Mouse (Mus musculus): ENCODE measurements at regions not wholly inside any gene's neighbourhood (a gene's known extent, or its start where the extent isn't known, plus 50 kb on each side); places are given as distances from the start of the nearest gene placed in this dataset.

DNA sequence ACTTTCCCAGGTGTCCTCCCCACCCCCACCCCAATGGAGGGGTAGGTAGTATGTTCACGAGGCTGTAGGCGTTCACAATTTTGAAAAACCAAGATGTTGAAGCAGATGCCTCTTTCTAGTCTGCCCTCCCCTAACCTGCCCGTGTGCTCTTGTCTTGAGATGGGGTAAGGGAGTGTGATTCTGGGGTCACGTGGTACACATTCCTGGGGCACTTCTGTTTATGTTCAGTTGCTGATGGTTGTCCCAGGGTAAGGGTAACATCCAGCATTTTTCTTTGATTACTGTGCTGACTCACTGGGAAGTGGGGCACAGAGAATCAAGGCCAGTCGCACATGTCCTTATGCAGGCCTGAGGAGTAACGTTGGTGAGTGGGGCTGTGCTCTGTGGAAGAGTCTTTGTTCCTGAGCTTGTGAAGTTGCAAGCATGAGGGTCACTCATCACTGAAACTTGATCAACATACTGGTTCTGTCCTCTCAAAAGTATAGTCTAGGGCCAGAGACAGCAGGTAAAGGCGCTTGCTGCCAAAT, 110.3 kb downstream of the Evx1 start:
- Histone ChIP-seq H3K4me1 (ENCODE audit: control insufficient read depth, insufficient read depth, low read length) (peaks cover 4% of the 10 kb centered on the region; the same call in 1 of the 2 replicates), H3K4me2 (ENCODE audit: low read depth, low read length) (no peak overlapping the region), H3K9ac (ENCODE audit: low read length) (no peak overlapping the region), H3K4me3 (replicated peaks; ENCODE audit: low read length) (no peak overlapping the region), H3K9me3 (replicated peaks; ENCODE audit: control insufficient read depth, low read length) (no peaks in the 10 kb centered on the region), H3K36me3 (ENCODE audit: control insufficient read depth, insufficient read depth, low read length) (no peaks in the 10 kb centered on the region), H3K27ac (ENCODE audit: low read length) (no peak overlapping the region), H3K27me3 (ENCODE audit: control insufficient read depth, insufficient read depth, low read length) (no peaks in the 10 kb centered on the region)
- WGBS = 57% methylated on average over 7 of the region's 7 CpGs
- ATAC-seq (ENCODE audit: insufficient read depth, low FRiP score) = no peak

DNA sequence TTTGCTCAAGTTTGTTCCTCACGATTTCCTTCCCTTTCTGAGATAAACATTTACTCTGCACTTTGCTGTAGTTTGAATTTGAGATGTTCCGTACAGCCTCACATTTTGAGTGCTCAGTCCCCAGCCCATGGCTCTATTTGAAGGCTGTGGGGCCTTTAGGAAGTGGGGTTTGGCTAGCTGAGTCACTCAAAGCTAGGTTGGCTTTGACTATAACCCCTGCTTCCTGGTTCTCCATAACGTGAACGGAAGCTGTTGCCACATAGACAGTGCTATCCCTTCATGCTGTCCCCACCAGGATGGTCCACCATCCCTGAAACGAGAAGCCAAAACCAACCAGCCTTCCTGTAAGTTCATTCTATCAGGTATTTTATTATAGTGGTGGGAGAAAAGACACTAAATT, 111.1 kb downstream of the Evx1 start:
- Histone ChIP-seq H3K4me2 (ENCODE audit: low read depth, low read length) (no peak overlapping the region), H3K27me3 (ENCODE audit: control insufficient read depth, insufficient read depth, low read length) (no peaks in the 10 kb centered on the region), H3K9me3 (replicated peaks; ENCODE audit: control insufficient read depth, low read length) (no peaks in the 10 kb centered on the region), H3K4me1 (ENCODE audit: control insufficient read depth, insufficient read depth, low read length) (peaks cover 4% of the 10 kb centered on the region; the same call in 1 of the 2 replicates), H3K9ac (ENCODE audit: low read length) (no peak overlapping the region), H3K36me3 (ENCODE audit: control insufficient read depth, insufficient read depth, low read length) (no peaks in the 10 kb centered on the region), H3K4me3 (replicated peaks; ENCODE audit: low read length) (no peak overlapping the region), H3K27ac (ENCODE audit: low read length) (no peak overlapping the region)
- 60% methylated on average over 5 of the region's 5 CpGs for WGBS
- ATAC-seq (ENCODE audit: insufficient read depth, low FRiP score) = no peak

DNA sequence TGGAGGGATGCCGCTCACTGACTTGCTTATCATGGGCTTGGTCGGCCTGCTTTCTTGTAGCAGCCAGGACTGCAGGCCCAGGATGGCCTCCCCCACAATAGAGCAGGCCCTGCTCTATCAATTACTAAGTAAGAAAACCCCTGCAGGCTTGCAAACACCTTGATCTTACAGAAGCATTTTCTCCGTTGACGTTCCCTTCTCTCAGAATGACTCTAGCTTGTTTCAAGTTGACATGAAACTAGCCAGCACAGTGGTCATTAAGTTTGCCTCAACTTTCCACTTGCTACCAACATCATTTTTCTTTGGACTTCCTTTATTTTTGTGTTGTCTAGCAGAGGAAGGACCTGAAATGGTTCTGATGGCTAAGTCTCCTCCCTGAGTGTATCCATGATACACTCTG, 111.8 kb downstream of the Evx1 start:
- no peak for ATAC-seq (ENCODE audit: insufficient read depth, low FRiP score)
- Histone ChIP-seq H3K4me1 (ENCODE audit: control insufficient read depth, insufficient read depth, low read length) (peaks cover 4% of the 10 kb centered on the region; the same call in 1 of the 2 replicates), H3K9ac (ENCODE audit: low read length) (no peak overlapping the region), H3K27ac (ENCODE audit: low read length) (no peak overlapping the region), H3K9me3 (replicated peaks; ENCODE audit: control insufficient read depth, low read length) (no peaks in the 10 kb centered on the region), H3K27me3 (ENCODE audit: control insufficient read depth, insufficient read depth, low read length) (no peaks in the 10 kb centered on the region), H3K4me2 (ENCODE audit: low read depth, low read length) (no peak overlapping the region), H3K4me3 (replicated peaks; ENCODE audit: low read length) (no peak overlapping the region), H3K36me3 (ENCODE audit: control insufficient read depth, insufficient read depth, low read length) (no peaks in the 10 kb centered on the region)
- 92% methylated on average over 4 of the region's 4 CpGs for WGBS

DNA sequence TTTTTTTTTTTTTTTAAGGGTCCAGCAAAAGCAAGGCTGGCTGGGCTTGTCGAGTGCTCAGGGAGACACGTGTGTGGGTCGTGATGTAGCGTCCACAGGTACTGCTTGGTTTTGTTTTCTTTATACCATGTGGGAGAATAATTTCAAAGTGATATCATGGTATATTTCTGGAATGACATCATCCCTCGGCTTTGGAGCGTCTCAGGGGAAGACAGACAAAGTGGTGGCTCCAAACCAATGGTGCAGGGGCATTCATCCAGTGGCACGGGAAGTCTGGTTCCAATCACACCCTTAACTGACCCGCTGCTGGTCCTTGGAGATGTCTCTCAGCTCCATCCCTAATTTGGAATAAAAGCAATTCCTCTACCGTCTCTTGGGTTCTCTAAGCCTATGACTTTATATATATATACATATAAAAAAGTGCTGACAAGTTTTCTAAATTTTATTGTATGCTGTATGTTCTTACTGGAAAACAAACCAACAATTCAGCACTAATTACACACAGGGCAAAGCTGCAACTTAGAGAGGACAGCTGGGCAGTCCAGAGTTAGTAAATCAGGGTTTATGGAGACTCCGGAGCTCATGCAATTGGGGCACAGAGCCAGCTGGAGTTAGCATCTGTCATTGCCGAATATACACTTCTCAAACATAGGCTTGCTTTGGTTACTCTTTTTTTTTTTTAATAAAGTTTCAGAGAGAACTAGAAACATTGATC, 115.3 kb downstream of the Evx1 start:
- peaks cover 4% of the 10 kb centered on the region; the same call in 1 of the 2 replicates for H3K4me1 ChIP-seq (ENCODE audit: control insufficient read depth, insufficient read depth, low read length)
- no peak overlapping the region for H3K27ac ChIP-seq (ENCODE audit: low read length)
- no peaks in the 10 kb centered on the region for H3K36me3 ChIP-seq (ENCODE audit: control insufficient read depth, insufficient read depth, low read length)
- H3K4me3 ChIP-seq (replicated peaks; ENCODE audit: low read length) = no peak overlapping the region
- no peak overlapping the region for H3K9ac ChIP-seq (ENCODE audit: low read length)
- no peaks in the 10 kb centered on the region for H3K9me3 ChIP-seq (replicated peaks; ENCODE audit: control insufficient read depth, low read length)
- 36% methylated on average over 11 of the region's 11 CpGs for WGBS
- H3K4me2 ChIP-seq (ENCODE audit: low read depth, low read length) = peak overlapping the region; percentile 11; the same call in 1 of the 2 replicates
- H3K27me3 ChIP-seq (ENCODE audit: control insufficient read depth, insufficient read depth, low read length) = no peaks in the 10 kb centered on the region
- ATAC-seq (ENCODE audit: insufficient read depth, low FRiP score) = peak; percentile 60

DNA sequence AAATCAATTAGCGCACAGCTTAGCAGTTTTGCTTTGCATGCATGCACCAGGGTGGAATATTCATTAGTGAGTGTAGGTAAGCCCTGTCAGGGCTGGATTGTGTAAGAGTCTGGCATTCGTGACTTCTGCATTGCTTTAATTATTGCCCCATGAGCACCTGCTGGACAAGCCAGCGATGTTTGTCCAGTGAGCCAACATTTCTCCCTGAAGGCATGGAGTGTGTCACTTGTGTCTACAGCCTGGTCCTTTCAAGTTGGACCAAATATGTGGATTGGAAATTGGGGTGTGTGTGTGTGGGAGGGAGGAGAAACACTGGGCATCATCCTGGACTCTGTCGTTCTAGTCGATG, 115.9 kb downstream of the Evx1 start:
- ATAC-seq (ENCODE audit: insufficient read depth, low FRiP score) = no peak
- no peaks in the 10 kb centered on the region for H3K27me3 ChIP-seq (ENCODE audit: control insufficient read depth, insufficient read depth, low read length)
- H3K9ac ChIP-seq (ENCODE audit: low read length) = no peak overlapping the region
- no peak overlapping the region for H3K4me2 ChIP-seq (ENCODE audit: low read depth, low read length)
- H3K4me3 ChIP-seq (replicated peaks; ENCODE audit: low read length) = no peak overlapping the region
- no peaks in the 10 kb centered on the region for H3K36me3 ChIP-seq (ENCODE audit: control insufficient read depth, insufficient read depth, low read length)
- WGBS = 71% methylated on average over 5 of the region's 5 CpGs
- no peak overlapping the region for H3K27ac ChIP-seq (ENCODE audit: low read length)
- H3K9me3 ChIP-seq (replicated peaks; ENCODE audit: control insufficient read depth, low read length) = no peaks in the 10 kb centered on the region
- peaks cover 4% of the 10 kb centered on the region; the same call in 1 of the 2 replicates for H3K4me1 ChIP-seq (ENCODE audit: control insufficient read depth, insufficient read depth, low read length)

DNA sequence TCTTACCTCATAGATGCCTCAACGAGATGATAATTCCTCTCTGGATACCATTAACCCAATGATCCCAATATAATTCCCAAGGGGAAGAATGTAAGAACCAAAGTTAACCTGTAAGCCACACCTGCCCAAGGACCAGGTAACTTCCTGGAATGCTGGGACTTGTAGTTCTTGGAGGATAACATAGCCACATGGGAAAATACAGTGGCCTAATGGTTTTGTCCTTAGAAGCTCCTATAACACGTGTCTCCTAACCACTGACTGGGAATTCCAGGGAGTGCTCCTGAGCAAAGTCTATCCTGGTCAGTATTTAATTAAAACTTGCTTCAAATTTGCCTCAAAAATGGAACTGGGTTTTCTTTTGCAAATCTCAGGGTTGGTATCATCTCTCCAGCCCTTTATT, 119.9 kb downstream of the Evx1 start:
- H3K4me2 ChIP-seq (ENCODE audit: low read depth, low read length) = no peak overlapping the region
- no peaks in the 10 kb centered on the region for H3K36me3 ChIP-seq (ENCODE audit: control insufficient read depth, insufficient read depth, low read length)
- H3K4me3 ChIP-seq (replicated peaks; ENCODE audit: low read length) = no peak overlapping the region
- H3K27me3 ChIP-seq (ENCODE audit: control insufficient read depth, insufficient read depth, low read length) = no peaks in the 10 kb centered on the region
- WGBS = 71% methylated on average over 2 of the region's 2 CpGs
- no peaks in the 10 kb centered on the region for H3K9me3 ChIP-seq (replicated peaks; ENCODE audit: control insufficient read depth, low read length)
- H3K27ac ChIP-seq (ENCODE audit: low read length) = no peak overlapping the region
- no peak for ATAC-seq (ENCODE audit: insufficient read depth, low FRiP score)
- no peaks in the 10 kb centered on the region for H3K4me1 ChIP-seq (ENCODE audit: control insufficient read depth, insufficient read depth, low read length)
- no peak overlapping the region for H3K9ac ChIP-seq (ENCODE audit: low read length)

DNA sequence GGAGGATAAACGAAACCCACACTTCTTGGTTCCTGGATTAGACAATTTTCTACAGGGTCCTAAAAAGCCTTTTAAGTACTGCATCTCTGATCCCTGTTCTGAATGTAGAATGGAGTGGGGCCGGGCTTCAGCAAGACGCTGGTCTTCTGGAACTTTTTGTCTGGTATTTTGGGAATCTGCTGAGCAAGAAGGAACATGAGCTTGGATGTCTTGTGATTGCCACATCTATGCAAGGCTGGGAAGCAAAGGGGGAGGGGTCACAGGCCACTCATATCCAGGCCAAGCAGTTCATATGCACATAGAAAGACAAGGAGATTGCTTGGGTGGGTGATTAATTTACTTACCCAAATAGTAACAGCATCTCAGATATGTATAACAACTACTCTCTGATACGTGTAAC, 121.5 kb downstream of the Evx1 start:
- no peaks in the 10 kb centered on the region for H3K4me1 ChIP-seq (ENCODE audit: control insufficient read depth, insufficient read depth, low read length)
- H3K4me2 ChIP-seq (ENCODE audit: low read depth, low read length) = no peak overlapping the region
- no peaks in the 10 kb centered on the region for H3K36me3 ChIP-seq (ENCODE audit: control insufficient read depth, insufficient read depth, low read length)
- H3K4me3 ChIP-seq (replicated peaks; ENCODE audit: low read length) = no peak overlapping the region
- no peak overlapping the region for H3K9ac ChIP-seq (ENCODE audit: low read length)
- no peak overlapping the region for H3K27ac ChIP-seq (ENCODE audit: low read length)
- no peaks in the 10 kb centered on the region for H3K27me3 ChIP-seq (ENCODE audit: control insufficient read depth, insufficient read depth, low read length)
- no peaks in the 10 kb centered on the region for H3K9me3 ChIP-seq (replicated peaks; ENCODE audit: control insufficient read depth, low read length)
- no peak for ATAC-seq (ENCODE audit: insufficient read depth, low FRiP score)
- 71% methylated on average over 4 of the region's 4 CpGs for WGBS

DNA sequence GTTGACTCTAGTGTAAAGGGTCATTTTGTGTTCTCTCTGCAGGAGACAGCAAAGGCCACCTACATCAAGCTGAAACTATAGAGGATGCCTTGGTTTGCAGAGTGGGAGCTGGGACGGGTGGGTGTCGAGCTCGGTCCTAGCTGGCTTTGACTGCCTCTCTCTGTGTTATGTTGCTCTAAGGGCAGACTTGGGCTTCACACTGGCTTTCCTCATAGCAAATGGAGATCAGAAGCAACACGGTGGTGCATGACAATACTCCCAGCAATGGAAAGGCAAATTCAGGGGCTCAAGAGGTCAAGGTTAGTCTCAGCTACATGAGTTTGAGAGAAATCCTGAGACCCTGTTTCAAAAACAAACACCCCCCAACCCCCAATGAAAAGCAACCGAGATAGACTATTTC, 122.1 kb downstream of the Evx1 start:
- H3K27me3 ChIP-seq (ENCODE audit: control insufficient read depth, insufficient read depth, low read length) = no peaks in the 10 kb centered on the region
- no peaks in the 10 kb centered on the region for H3K9me3 ChIP-seq (replicated peaks; ENCODE audit: control insufficient read depth, low read length)
- H3K36me3 ChIP-seq (ENCODE audit: control insufficient read depth, insufficient read depth, low read length) = no peaks in the 10 kb centered on the region
- WGBS = 85% methylated on average over 5 of the region's 5 CpGs
- no peak overlapping the region for H3K4me3 ChIP-seq (replicated peaks; ENCODE audit: low read length)
- no peaks in the 10 kb centered on the region for H3K4me1 ChIP-seq (ENCODE audit: control insufficient read depth, insufficient read depth, low read length)
- no peak for ATAC-seq (ENCODE audit: insufficient read depth, low FRiP score)
- H3K27ac ChIP-seq (ENCODE audit: low read length) = no peak overlapping the region
- no peak overlapping the region for H3K4me2 ChIP-seq (ENCODE audit: low read depth, low read length)
- H3K9ac ChIP-seq (ENCODE audit: low read length) = no peak overlapping the region

DNA sequence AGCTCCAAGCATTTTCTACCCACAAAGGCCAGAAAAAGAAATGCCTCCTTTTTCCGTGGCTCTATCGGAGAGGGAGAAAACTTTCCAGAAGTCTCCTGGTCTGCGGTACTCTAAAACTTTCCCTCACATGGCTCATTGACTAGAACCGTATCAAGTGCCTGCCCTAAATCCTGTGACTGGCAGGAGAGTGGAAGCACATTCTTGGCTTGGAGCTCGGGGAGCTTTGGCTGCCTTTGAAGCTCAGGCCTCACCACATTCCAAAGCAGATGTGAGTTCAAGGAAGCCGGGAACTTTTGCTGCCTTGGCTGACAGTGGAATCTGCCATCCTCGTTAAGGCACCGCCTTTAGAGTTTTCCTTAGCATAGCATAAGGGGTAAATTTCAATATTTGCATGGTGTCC, 125.1 kb downstream of the Evx1 start:
- H3K9ac ChIP-seq (ENCODE audit: low read length) = no peak overlapping the region
- no peaks in the 10 kb centered on the region for H3K36me3 ChIP-seq (ENCODE audit: control insufficient read depth, insufficient read depth, low read length)
- no peak overlapping the region for H3K27ac ChIP-seq (ENCODE audit: low read length)
- 0 out of 2 replicates have a peak, but pooled peaks cover 4% of the 10 kb centered on the region for H3K4me1 ChIP-seq (ENCODE audit: control insufficient read depth, insufficient read depth, low read length)
- no peaks in the 10 kb centered on the region for H3K27me3 ChIP-seq (ENCODE audit: control insufficient read depth, insufficient read depth, low read length)
- H3K9me3 ChIP-seq (replicated peaks; ENCODE audit: control insufficient read depth, low read length) = no peaks in the 10 kb centered on the region
- no peak for ATAC-seq (ENCODE audit: insufficient read depth, low FRiP score)
- H3K4me3 ChIP-seq (replicated peaks; ENCODE audit: low read length) = no peak overlapping the region
- H3K4me2 ChIP-seq (ENCODE audit: low read depth, low read length) = no peak overlapping the region
- 47% methylated on average over 8 of the region's 8 CpGs for WGBS
